In genomic region chr8:120072827-120073226, GRCm38 (mm10) we compare ENCODE assay signal across 11 mouse cellular contexts. TPM values are rescaled to one million over a fixed set of nuclear protein-coding genes. Genes with fewer than 3 reads are reported as not detected.
A peak's percentile ranks its signal among the peaks of the same experiment; 100 is the strongest.
DNase-seq lines count a peak whose midpoint lies in the region; ATAC-seq lines count a peak whose summit lies in the region.
"Had no signal": no experiment of that assay in that cellular context is flagged by ENCODE, and none has a peak within 500 bp of the region (broad histone marks: within the 10 kb centered on the region; RNA-seq: fewer than 3 reads in every experiment).

No protein-coding gene starts in this region.

- H3K9me3 ChIP-seq in embryonic facial prominence, embryonic 14.5 days (ENCODE audit: control insufficient read depth, low read length): no peaks in the 10 kb centered on the region
- no peaks in the 10 kb centered on the region for H3K9me3 ChIP-seq in midbrain, embryonic 14.5 days (ENCODE audit: control insufficient read depth, low read length)

- H3K36me3 ChIP-seq in embryonic facial prominence, embryonic 14.5 days (ENCODE audit: control insufficient read depth, insufficient read depth, low read length): no peaks in the 10 kb centered on the region
- no peaks in the 10 kb centered on the region for H3K36me3 ChIP-seq in midbrain, embryonic 14.5 days (ENCODE audit: control insufficient read depth, insufficient read depth, low read length)

- DNase-seq in adrenal gland, postnatal 36 days: peak; percentile 51 to 57
- DNase-seq in adrenal gland, postnatal 14 days: no peak
- peak; percentile 32 for DNase-seq in embryonic facial prominence, embryonic 14.5 days (ENCODE audit: low spot score)
- peak; percentile 46 for DNase-seq in heart, postnatal 4 days
- DNase-seq in kidney, postnatal 4 days: peak; percentile 63 to 69
- DNase-seq in midbrain, embryonic 14.5 days: no peak
- DNase-seq in layer of hippocampus, adult 18-20 months (ENCODE audit: low spot score in 2 of 2): no peak
- no peak for DNase-seq in left cerebral cortex, adult 9 months (ENCODE audit: low spot score in 2 of 2)
- DNase-seq: lung, postnatal 10 days; spleen, adult 18-20 months; thymus, postnatal 14 days had no signal

- WGBS in embryonic facial prominence, embryonic 14.5 days: 69% methylated on average over 8 of the region's 8 CpGs
- 86% methylated on average over 8 of the region's 8 CpGs for WGBS in midbrain, embryonic 14.5 days

- no peak overlapping the region for H3K4me2 ChIP-seq in embryonic facial prominence, embryonic 14.5 days (ENCODE audit: low read depth, low read length)
- H3K4me2 ChIP-seq in midbrain, embryonic 14.5 days (ENCODE audit: low read length): no peak overlapping the region

- no peaks in the 10 kb centered on the region; the same call in none of the 2 replicates for H3K4me1 ChIP-seq in embryonic facial prominence, embryonic 14.5 days (ENCODE audit: control insufficient read depth, insufficient read depth, low read length)
- 0 out of 2 replicates have a peak, but pooled peaks cover 4% of the 10 kb centered on the region for H3K4me1 ChIP-seq in midbrain, embryonic 14.5 days (ENCODE audit: control insufficient read depth, insufficient read depth, low read length)

- H3K4me3 ChIP-seq in embryonic facial prominence, embryonic 14.5 days (ENCODE audit: low read depth, low read length): no peak overlapping the region
- H3K4me3 ChIP-seq in midbrain, embryonic 14.5 days (replicated peaks; ENCODE audit: low read depth, low read length): no peak overlapping the region

- no peak overlapping the region for H3K27ac ChIP-seq in embryonic facial prominence, embryonic 14.5 days (replicated peaks; ENCODE audit: low read depth, low read length)
- H3K27ac ChIP-seq in midbrain, embryonic 14.5 days (replicated peaks; ENCODE audit: low read depth, low read length): no peak overlapping the region

- ATAC-seq in embryonic facial prominence, embryonic 14.5 days (ENCODE audit: low read depth): no peak
- ATAC-seq in midbrain, embryonic 14.5 days (ENCODE audit: low FRiP score, low TSS enrichment): no peak

- H3K9ac ChIP-seq in embryonic facial prominence, embryonic 14.5 days (ENCODE audit: low read depth, low read length): 0 out of 2 replicates have a peak overlapping the region, but pooled peaks have one; percentile 28
- H3K9ac ChIP-seq in midbrain, embryonic 14.5 days (replicated peaks; ENCODE audit: low read length): no peak overlapping the region

- H3K27me3 ChIP-seq in embryonic facial prominence, embryonic 14.5 days (replicated peaks; ENCODE audit: control insufficient read depth, insufficient read depth, low read length): no peaks in the 10 kb centered on the region
- no peaks in the 10 kb centered on the region for H3K27me3 ChIP-seq in midbrain, embryonic 14.5 days (ENCODE audit: control insufficient read depth, insufficient read depth, low read length)

RNA-seq across cellular contexts. Expression of gene Zdhhc7, which starts 28.5 kb away (rescaled TPM):
- 10 to 100 TPM; 40.3 to 55.6 TPM for total RNA-seq in adrenal gland, postnatal 36 days (2021)
- 45.3 and 48.1 TPM in 2 replicates for total RNA-seq in adrenal gland, postnatal 14 days (2021)
- 29.9 and 32.6 TPM in 2 replicates for polyA plus RNA-seq in embryonic facial prominence, embryonic 14.5 days (2014; fragmentation: Nextera tagmentation; extraction: Ambion mirVana)
- 10 to 100 TPM; 39.5 to 40.8 TPM for total RNA-seq in heart, postnatal 4 days (2021)
- polyA plus RNA-seq in midbrain, embryonic 14.5 days (2014; fragmentation: Nextera tagmentation; extraction: Ambion mirVana): 22.3 and 26.7 TPM in 2 replicates
- 10 to 100 TPM; 36.6 to 37.1 TPM for total RNA-seq in layer of hippocampus, adult 18-20 months (2021)

RNA-seq across cellular contexts. Expression of gene 6430548M08Rik, which starts 41.1 kb away (rescaled TPM):
- 100 to 1,000 TPM in 1 of 2 experiments, 10 to 100 TPM in 1; 77.7 to 152 TPM for total RNA-seq in adrenal gland, postnatal 36 days (2021)
- total RNA-seq in adrenal gland, postnatal 14 days (2021): 58.4 and 60.7 TPM in 2 replicates
- polyA plus RNA-seq in embryonic facial prominence, embryonic 14.5 days (2014; fragmentation: Nextera tagmentation; extraction: Ambion mirVana): 8.5 and 9.6 TPM in 2 replicates
- total RNA-seq in heart, postnatal 4 days (2021): 10 to 100 TPM; 19.3 to 23.8 TPM
- polyA plus RNA-seq in midbrain, embryonic 14.5 days (2014; fragmentation: Nextera tagmentation; extraction: Ambion mirVana): 35.5 and 38.8 TPM in 2 replicates
- 100 to 1,000 TPM; 163 to 201 TPM for total RNA-seq in layer of hippocampus, adult 18-20 months (2021)

Comparison
In these comparisons a context has a peak if more than half of its experiments do, and no peak if none do; other contexts are left out.
1. DNase-seq: peak in adrenal gland, postnatal 36 days (2 of 2), embryonic facial prominence, embryonic 14.5 days (single experiment), heart, postnatal 4 days (single experiment) and kidney, postnatal 4 days (2 of 2); none in adrenal gland, postnatal 14 days (single experiment), midbrain, embryonic 14.5 days (single experiment), layer of hippocampus, adult 18-20 months (0 of 2) and left cerebral cortex, adult 9 months (0 of 2).